Mouse (Mus musculus): ENCODE results near the gene Nav2. TPM values are rescaled to one million over a fixed set of nuclear protein-coding genes. Genes with fewer than 3 reads are reported as not detected.
A peak's percentile ranks its signal among the peaks of the same experiment; 100 is the strongest.

Gene Nav2
- total and polyA plus RNA-seq, 3 experiments, result 2.0 to 2.7 TPM; not detected in 1

- TF ChIP-seq NRF1 (IDR thresholded peaks at IDR 0.05; ENCODE audit: insufficient read depth, low read depth, low read length, poor library complexity, severe bottlenecking) (no peak), TAL1 (IDR thresholded peaks at IDR 0.05; ENCODE audit: low read length) (no peak), UBTF (IDR thresholded peaks at IDR 0.05; ENCODE audit: borderline replicate concordance, insufficient read depth, low read depth, low read length) (no peak), CHD1 (IDR thresholded peaks at IDR 0.05; ENCODE audit: low read depth, low read length) (no peak)
- no peak for DNase-seq (ENCODE audit: low read depth, low spot score)
These were observed 6.1 kb upstream of the Nav2 start for GRCm38 (mm10) chr7:48902454-48902853.

GRCm38 (mm10) chr7:48909342-48909671, 791 bp downstream of the Nav2 start:
- Histone ChIP-seq H3K9ac (ENCODE audit: control insufficient read depth, low read depth, low read length, poor library complexity, severe bottlenecking) (peak overlapping the region; percentile 71), H3K79me2 (ENCODE audit: control insufficient read depth, insufficient read depth, low read length, poor library complexity) (no peaks in the 10 kb centered on the region; the same call in 1 of the 2 replicates), H3K9me3 (replicated peaks; ENCODE audit: insufficient read depth, low read length) (no peaks in the 10 kb centered on the region), H3K27me3 (ENCODE audit: control insufficient read depth in 1 of 2, insufficient read depth in 2 of 2, low read length in 2 of 2) (no peaks in the 10 kb centered on the region; a peak in 1 of 4 replicates), H3K27ac (ENCODE audit: control insufficient read depth, low read depth, low read length) (peak overlapping the region; percentile 90), H3K4me3 (ENCODE audit: control insufficient read depth in 1 of 2, insufficient read depth in 1 of 2, low read depth in 2 of 2, low read length in 2 of 2) (peak overlapping the region in 1 of 2 experiments; percentile 35; a peak in 1 of 4 replicates), H3K36me3 (ENCODE audit: control insufficient read depth in 1 of 2, insufficient read depth in 2 of 2, low read length in 2 of 2) (peaks cover 0 to 14% of the 10 kb centered on the region in 2 experiments; a peak in 2 of 4 replicates), H3K4me1 (ENCODE audit: control insufficient read depth in 1 of 2, insufficient read depth in 2 of 2, low read length in 2 of 2) (peaks cover 5 to 13% of the 10 kb centered on the region in 2 experiments)
- no peak for TF ChIP-seq SIN3A (IDR thresholded peaks at IDR 0.05; ENCODE audit: low read length)
- TF ChIP-seq CHD2 (IDR thresholded peaks at IDR 0.05; ENCODE audit: low read length), result peak; percentile 36
- no peak for DNase-seq (ENCODE audit: low read depth, low spot score)

More at GRCm38 (mm10) chr7:48902454-48902853, 6.1 kb upstream of the Nav2 start:
- Histone ChIP-seq H3K9ac (ENCODE audit: control insufficient read depth, low read depth, low read length, poor library complexity, severe bottlenecking) (no peak overlapping the region), H3K36me3 (ENCODE audit: control insufficient read depth in 1 of 2, insufficient read depth in 2 of 2, low read length in 2 of 2) (no peaks in the 10 kb centered on the region), H3K9me3 (replicated peaks; ENCODE audit: insufficient read depth, low read length) (no peaks in the 10 kb centered on the region), H3K79me2 (ENCODE audit: control insufficient read depth, insufficient read depth, low read length, poor library complexity) (no peaks in the 10 kb centered on the region), H3K4me1 (ENCODE audit: control insufficient read depth in 1 of 2, insufficient read depth in 2 of 2, low read length in 2 of 2) (peaks cover 3 to 4% of the 10 kb centered on the region in 2 experiments; a peak in 2 of 4 replicates), H3K4me3 (ENCODE audit: control insufficient read depth in 1 of 2, insufficient read depth in 1 of 2, low read depth in 2 of 2, low read length in 2 of 2) (no peak overlapping the region), H3K27me3 (ENCODE audit: control insufficient read depth in 1 of 2, insufficient read depth in 2 of 2, low read length in 2 of 2) (peaks cover 0 to 3% of the 10 kb centered on the region in 2 experiments; a peak in 2 of 4 replicates), H3K27ac (ENCODE audit: control insufficient read depth, low read depth, low read length) (no peak overlapping the region)

GRCm38 (mm10) chr7:48910282-48910681, 1.8 kb downstream of the Nav2 start:
- Histone ChIP-seq H3K9ac (ENCODE audit: control insufficient read depth, low read depth, low read length, poor library complexity, severe bottlenecking) (no peak overlapping the region), H3K27me3 (ENCODE audit: control insufficient read depth in 1 of 2, insufficient read depth in 2 of 2, low read length in 2 of 2) (no peaks in the 10 kb centered on the region; a peak in 1 of 4 replicates), H3K36me3 (ENCODE audit: control insufficient read depth in 1 of 2, insufficient read depth in 2 of 2, low read length in 2 of 2) (peaks cover 0 to 14% of the 10 kb centered on the region in 2 experiments; a peak in 2 of 4 replicates), H3K79me2 (ENCODE audit: control insufficient read depth, insufficient read depth, low read length, poor library complexity) (no peaks in the 10 kb centered on the region; the same call in 1 of the 2 replicates), H3K4me3 (ENCODE audit: control insufficient read depth in 1 of 2, insufficient read depth in 1 of 2, low read depth in 2 of 2, low read length in 2 of 2) (no peak overlapping the region), H3K4me1 (ENCODE audit: control insufficient read depth in 1 of 2, insufficient read depth in 2 of 2, low read length in 2 of 2) (peaks cover 5 to 13% of the 10 kb centered on the region in 2 experiments), H3K27ac (ENCODE audit: control insufficient read depth, low read depth, low read length) (no peak overlapping the region), H3K9me3 (replicated peaks; ENCODE audit: insufficient read depth, low read length) (no peaks in the 10 kb centered on the region)
- no peak for DNase-seq (ENCODE audit: low read depth, low spot score)
- TF ChIP-seq NELFE (IDR thresholded peaks at IDR 0.05; ENCODE audit: low read depth, low read length) (no peak), MEF2A (IDR thresholded peaks at IDR 0.05; ENCODE audit: extremely low read depth, insufficient replicate concordance, low read depth, low read length, poor library complexity, severe bottlenecking) (no peak), HCFC1 (IDR thresholded peaks at IDR 0.05; ENCODE audit: low read depth, low read length) (no peak), BHLHE40 (IDR thresholded peaks at IDR 0.05; ENCODE audit: borderline replicate concordance, low read depth, low read length) (no peak), GABPA (IDR thresholded peaks at IDR 0.05; ENCODE audit: low read depth, low read length) (no peak), GATA1 (IDR thresholded peaks at IDR 0.05; ENCODE audit: low read depth, low read length) (no peak), SMC3 (IDR thresholded peaks at IDR 0.05; ENCODE audit: low read depth, low read length) (no peak), CTCF (IDR thresholded peaks at IDR 0.05 in 2 of 3, conservative IDR thresholded peaks at IDR 0.05 in 1 of 3; ENCODE audit: control insufficient read depth in 1 of 3, insufficient read depth in 1 of 3, low read depth in 2 of 3, low read length in 3 of 3, poor library complexity in 1 of 3, severe bottlenecking in 1 of 3) (no peak), TCF12 (IDR thresholded peaks at IDR 0.05; ENCODE audit: low read depth, low read length) (no peak), ETS1 (IDR thresholded peaks at IDR 0.05; ENCODE audit: low read depth, low read length) (no peak), CHD1 (IDR thresholded peaks at IDR 0.05; ENCODE audit: low read depth, low read length) (no peak), MAX (IDR thresholded peaks at IDR 0.05; ENCODE audit: low read length) (no peak), UBTF (IDR thresholded peaks at IDR 0.05; ENCODE audit: borderline replicate concordance, insufficient read depth, low read depth, low read length) (no peak)

Data from MEL (cell line).